In genomic region chr13:17028595-17028994, GRCm38 (mm10) we compare ENCODE assay signal across 8 mouse cellular contexts.
A peak's percentile ranks its signal among the peaks of the same experiment; 100 is the strongest.
DNase-seq lines count a peak whose midpoint lies in the region; ATAC-seq lines count a peak whose summit lies in the region.

No protein-coding gene starts in this region.

- peak; percentile 83 for DNase-seq in CD4-positive, CD25-positive, alpha-beta regulatory T cell, adult 2 months (ENCODE audit: low read depth, low spot score)
- peak; percentile 67 for DNase-seq in NIH3T3 (ENCODE audit: low read depth)
- peak; percentile 14 to 66 for DNase-seq in cerebellum, postnatal 25 days
- peak; percentile 2 to 66 for DNase-seq in layer of hippocampus, adult 18-20 months (ENCODE audit: low spot score in 2 of 2)
- peak; percentile 4 to 20 for DNase-seq in lung, adult 18-20 months
- peak; percentile 64 for DNase-seq in retina, embryonic 14.5 days (ENCODE audit: low spot score)
- DNase-seq in thymus, postnatal 36 days: peak; percentile 46 to 54

- ATAC-seq in granulocyte monocyte progenitor cell, adult 5-6 weeks (replicated peaks; ENCODE audit: poor library complexity, severe bottlenecking): peak; percentile 99

Comparison
In these comparisons a context has a peak if more than half of its experiments do, and no peak if none do; other contexts are left out.
1. Peak in every context shown above with its lines: DNase-seq and ATAC-seq.
2. DNase-seq: peak in every context shown above with its lines; median percentile 83 in CD4-positive, CD25-positive, alpha-beta regulatory T cell, adult 2 months; 67 in NIH3T3; 64 in retina, embryonic 14.5 days; 50 in thymus, postnatal 36 days; 40 in cerebellum, postnatal 25 days; 34 in layer of hippocampus, adult 18-20 months; 12 in lung, adult 18-20 months.